Mouse (Mus musculus): ENCODE measurements around the gene Hnf1b.

- TF ChIP-seq POLR2A (IDR thresholded peaks at IDR 0.05; ENCODE audit: extremely low read depth, insufficient read depth, low read length), result no peak
- TF ChIP-seq CTCF (IDR thresholded peaks at IDR 0.05; ENCODE audit: low read depth, low read length), result 0 out of 2 replicates have a peak, but pooled peaks have one; percentile 0
Measured at GRCm38 (mm10) chr11:83849529-83850335, at the start of gene Hnf1b.
